Mouse (Mus musculus) 416B (cell line): ENCODE measurements around the gene Zmynd15.

ENCODE experiments used
- DNase-seq: peaks from one replicate; pipeline ENCODE4 v3.0.0; 2011; ENCODE audit warnings: low read depth

The Zmynd15 gene

DNA sequence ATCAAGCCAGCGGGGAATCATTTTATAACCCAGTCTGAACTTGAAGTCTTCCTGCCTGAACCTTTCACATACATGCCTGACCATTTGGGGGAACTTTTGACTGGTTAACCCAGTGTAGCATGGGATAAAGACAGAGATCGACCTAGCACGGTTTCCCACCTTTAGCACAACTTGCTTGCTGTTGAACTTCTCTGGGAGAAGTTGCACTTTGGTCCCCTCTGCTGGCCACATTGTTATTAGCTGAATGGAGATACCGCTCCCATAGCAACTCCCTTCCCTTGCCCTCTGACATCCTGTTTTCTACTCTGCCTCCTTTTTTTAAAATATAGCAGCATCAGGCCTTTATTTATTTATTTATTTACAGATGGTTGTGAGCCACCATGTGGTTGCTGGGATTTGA lies 47.2 kb downstream of the Zmynd15 start:
- DNase-seq = peak; percentile 81

DNA sequence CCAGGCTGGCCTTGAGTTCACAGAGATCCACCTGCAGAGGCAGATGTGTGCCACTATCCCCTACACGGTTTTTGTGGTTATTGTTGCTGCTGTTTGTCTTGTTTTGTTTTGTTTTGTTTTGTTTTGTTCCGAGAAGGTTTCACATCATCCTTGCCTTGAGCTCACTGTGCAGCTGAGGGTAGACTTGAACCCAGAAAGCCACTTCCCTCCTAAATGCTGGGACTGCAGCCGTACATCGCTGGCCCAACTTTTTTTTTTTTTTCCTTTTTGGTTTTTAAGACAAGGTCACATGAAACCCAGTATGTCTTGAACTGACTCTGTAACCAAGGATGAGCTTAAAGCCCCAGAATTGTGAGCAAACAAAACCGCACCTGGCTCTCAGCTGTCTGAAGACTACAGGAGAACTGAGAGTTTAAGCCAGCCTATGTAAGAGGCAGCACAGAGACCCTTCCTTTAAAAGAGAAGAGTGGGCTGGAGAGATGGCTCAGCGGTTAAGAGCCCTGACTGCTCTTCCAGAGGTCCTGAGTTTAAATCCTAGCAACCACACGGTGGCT lies 47.8 kb downstream of the Zmynd15 start:
- no peak for DNase-seq

DNA sequence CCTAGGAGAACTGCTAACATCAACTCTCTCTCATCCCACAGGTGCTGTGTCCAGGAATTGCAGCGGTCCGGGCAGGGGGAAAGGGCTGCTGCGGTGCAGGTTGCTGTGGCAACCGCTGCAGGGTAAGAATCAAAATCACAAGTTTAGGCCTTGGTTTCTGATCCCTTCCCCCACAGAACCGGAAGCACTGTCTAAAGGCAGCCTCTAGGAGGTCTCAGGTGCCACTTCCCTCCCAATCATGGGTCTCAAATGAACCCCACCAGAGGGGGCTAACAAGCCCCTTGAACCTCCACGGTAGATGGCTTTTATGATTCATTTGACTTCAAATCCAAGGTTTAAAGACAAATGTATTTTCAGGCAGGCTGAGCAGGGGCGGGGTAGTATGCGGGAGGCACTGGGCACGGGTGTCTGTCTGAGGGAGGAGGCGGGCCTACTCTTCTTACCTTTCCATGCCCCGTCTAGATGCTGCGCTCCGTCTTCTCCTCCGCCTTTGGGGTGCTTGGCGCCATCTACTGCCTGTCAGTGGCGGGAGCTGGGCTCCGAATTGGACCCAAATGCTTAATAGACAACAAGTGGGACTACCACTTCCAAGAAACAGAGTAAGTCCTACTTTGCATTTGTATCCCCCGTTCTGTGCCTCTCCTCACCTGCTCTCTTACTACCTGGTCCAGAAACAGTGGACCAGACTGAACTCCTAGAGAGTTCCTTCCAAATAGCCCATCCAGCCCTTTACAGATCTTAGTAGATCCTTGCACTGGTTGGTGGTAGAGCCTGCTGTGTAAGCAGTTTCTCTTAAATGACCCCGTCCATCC lies 50.7 kb downstream of the Zmynd15 start:
- peak; percentile 55 for DNase-seq

DNA sequence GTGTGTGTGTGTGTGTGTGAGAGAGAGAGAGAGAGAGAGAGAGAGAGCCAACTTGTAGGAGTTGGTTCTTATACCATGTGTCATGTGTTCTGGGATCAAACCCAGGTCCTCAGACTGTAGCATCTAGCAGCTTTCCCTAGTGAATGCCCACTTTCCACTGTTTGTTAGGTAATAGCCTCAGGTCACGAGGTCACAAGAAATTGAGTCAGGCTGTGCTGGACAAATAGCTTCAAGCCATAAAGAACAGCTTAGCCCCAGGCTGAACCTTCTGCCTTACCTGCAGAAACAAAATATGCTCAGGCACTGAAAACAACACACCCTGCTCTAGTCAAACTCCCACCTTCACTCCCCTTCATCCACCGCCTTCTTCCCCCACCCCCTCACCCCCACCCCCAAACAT lies 52.0 kb downstream of the Zmynd15 start:
- no peak for DNase-seq

DNA sequence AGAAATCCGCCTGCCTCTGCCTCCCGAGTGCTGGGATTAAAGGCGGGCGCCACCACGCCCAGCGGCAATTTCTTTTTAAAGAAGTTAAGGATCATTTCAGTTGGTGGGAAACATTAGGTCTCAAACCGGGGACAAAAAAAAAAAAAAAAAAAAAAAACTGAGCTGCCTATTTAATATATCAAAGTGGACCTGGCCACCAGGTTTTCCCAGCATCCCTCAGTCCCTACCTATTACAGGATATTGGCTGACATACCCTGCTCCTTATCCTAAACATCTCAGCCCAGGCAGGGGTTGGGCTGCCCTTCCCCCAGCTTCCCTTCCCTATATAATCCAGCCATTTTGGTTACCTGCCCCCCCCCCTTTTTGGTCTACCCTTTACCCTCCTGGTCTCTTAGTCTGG lies 52.6 kb downstream of the Zmynd15 start:
- DNase-seq = no peak

DNA sequence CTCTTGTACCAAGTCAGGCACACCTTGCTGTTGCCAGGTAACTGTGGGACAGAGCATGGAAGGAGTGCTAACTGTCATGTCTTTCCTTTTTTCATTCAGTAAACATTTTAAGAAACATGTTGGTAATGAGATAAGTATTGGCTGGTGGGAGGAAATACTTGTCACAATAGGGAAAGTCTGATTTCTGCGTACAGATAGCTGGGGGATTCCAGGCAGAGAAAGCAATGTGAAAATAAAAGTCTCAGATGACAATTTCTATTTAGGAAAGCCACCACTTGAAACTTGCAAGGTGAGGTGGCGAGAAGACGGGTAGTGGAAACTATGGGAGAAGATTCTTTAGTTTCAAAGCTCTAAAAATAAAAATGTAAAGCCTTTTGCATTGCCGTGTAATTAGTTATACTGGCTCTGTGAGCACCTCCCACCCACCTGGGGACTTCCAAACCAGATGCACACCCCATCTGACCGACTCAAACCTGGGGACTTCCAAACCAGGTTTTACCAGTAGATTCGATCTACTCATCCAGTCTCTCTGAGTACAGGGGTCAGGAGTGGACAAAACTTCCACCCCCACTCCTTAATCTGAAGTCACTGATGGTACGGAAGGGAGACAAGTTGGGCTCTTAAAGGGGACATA lies 53.6 kb downstream of the Zmynd15 start:
- DNase-seq = no peak

DNA sequence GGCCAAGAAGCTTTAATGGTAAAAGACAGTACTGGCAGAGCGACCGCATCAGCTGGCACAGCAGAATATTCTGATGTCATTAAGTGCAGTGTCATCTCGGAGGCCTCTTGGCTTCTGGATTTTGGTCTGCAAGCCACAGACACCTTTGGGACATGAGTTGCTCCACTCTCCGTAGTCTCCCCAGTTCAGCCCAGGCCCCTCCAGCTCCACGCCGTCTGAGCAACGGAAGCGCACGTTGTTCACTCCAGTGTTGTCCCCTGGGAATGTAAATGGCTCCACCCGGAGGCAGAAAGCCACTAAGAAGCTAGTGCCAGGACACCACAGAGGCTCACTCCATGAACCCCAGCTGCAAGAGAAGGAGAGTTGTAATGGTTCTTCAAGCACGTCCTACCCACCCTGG lies 54.3 kb downstream of the Zmynd15 start:
- no peak for DNase-seq

DNA sequence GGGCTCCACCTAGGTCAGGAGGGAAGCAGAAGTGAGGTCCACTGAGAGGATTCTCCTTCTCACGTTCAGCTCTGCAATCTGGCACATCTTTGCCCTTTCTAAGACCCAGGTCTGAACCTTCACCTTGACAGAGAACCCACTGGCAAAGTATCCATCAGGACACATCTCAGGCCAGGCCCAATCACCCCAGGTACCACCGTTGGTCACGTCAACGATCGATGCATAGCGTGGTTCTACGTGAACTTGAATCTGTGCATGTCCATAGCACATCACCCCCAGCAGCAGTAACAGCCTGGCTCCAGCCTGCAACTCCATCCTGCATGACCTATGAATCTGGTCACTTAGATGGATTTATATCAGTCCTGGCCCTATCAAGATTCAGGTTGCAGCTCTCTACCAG lies 55.1 kb downstream of the Zmynd15 start, which contains the start of gene Vmo1:
Vmo1 (minus strand) TSS at position 329 of the 400 bp plus-strand sequence.
- no peak for DNase-seq
